Mouse (Mus musculus): ENCODE measurements around the gene Vmn1r188.
"Not testable (repeated sequence)": the region's sequence is repeated elsewhere in the genome, so short reads cannot be mapped to it uniquely, and the experiment has no call there.

The Vmn1r188 gene

DNA sequence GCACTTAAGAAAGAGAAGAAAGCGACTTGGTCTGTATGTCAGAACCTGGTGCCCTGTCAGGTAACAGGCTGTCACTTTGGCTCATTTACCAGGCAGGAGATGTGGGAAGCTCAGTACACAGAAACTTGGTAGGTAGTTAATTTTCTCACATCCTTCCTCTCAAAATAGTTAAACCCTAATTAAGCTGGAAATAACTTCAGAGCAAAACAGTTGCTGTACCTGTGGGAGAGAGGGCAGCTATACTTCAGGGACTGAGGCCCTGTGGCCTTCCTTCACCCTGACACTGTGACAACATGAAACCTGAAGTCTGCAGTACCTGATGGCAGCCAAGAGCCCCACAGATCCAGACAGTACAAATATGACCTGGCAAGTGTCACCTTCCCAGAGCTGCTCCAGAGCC lies at the start of gene Vmn1r188:
TSS of gene Vmn1r188 (plus strand) at position 301 of the 400 bp plus-strand sequence.
- not testable (repeated sequence) for DNase-seq (ENCODE audit: low read depth, low spot score)

DNA sequence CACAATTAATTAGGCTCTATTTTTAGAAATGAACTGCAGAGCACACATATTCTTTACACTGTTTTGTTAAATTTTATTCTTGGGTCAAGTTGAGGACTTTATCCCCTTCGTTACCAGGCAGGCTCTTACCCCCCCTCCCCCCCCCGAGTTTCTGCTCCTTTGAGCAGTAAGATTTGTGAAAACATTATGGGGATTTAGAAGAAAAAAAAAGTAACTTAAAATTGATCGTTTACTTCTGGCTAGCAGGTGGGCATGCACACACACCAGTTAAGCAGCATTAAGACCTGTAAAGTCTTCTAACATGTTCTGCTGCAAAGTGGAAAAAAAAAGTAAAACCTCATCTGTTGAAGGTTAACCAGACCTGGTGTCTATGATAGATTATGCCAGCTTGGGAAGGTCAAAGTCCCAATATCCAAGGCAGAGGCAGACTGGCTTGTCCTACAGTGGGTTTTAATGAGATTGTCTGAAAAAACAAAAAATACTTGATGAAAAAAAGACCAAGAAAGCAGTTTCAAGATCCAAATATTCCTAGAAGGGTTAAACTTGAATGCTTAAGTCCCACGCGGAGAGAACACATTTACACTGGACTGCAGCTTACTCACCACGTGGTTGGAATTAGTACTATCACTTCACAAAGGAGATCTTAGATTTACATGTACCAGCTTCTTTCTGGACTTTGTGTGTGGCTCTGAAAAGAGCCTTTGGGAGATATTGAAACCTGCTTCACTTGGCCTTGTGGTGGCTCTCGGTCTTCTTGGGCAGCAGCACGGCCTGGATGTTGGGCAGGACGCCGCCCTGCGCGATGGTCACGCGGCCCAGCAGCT lies 49.6 kb upstream of the Vmn1r188 start:
- no peak for DNase-seq (ENCODE audit: low read depth, low spot score)

DNA sequence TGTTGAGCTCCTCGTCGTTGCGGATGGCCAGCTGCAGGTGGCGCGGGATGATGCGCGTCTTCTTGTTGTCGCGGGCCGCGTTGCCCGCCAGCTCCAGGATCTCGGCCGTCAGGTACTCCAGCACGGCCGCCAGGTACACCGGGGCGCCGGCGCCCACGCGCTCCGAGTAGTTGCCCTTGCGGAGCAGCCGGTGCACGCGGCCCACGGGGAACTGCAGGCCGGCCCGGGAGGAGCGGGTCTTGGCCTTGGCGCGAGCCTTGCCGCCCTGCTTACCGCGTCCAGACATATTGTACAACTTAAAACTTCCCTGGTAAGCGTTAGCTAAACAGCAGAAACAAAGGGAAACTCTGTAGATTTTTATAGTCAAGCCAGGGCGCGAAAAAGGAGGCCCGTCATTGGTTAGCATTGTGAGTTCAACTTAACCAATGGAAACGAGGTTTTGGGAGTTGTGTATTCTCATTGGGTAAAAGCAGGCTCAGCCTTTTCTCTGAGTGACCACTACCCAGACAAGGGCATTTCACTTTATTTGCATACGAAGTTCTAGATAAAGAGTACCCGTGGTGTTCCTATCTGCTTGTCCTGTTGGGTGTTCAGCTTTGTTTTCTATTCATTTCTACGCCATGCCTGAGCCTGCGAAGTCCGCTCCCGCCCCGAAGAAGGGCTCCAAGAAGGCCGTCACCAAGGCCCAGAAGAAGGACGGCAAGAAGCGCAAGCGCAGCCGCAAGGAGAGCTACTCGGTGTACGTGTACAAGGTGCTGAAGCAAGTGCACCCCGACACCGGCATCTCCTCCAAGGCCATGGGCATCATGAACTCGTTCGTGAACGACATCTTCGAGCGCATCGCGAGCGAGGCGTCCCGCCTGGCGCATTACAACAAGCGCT lies 48.7 kb upstream of the Vmn1r188 start, which contains the start of the genes Hist1h2ah and Hist1h2bk:
TSS of gene Hist1h2ah (minus strand) at position 302 of the 882 bp plus-strand sequence.
TSS of gene Hist1h2bk (plus strand) at position 604 of the 882 bp plus-strand sequence.
- not testable (repeated sequence) for DNase-seq (ENCODE audit: low read depth, low spot score)

DNA sequence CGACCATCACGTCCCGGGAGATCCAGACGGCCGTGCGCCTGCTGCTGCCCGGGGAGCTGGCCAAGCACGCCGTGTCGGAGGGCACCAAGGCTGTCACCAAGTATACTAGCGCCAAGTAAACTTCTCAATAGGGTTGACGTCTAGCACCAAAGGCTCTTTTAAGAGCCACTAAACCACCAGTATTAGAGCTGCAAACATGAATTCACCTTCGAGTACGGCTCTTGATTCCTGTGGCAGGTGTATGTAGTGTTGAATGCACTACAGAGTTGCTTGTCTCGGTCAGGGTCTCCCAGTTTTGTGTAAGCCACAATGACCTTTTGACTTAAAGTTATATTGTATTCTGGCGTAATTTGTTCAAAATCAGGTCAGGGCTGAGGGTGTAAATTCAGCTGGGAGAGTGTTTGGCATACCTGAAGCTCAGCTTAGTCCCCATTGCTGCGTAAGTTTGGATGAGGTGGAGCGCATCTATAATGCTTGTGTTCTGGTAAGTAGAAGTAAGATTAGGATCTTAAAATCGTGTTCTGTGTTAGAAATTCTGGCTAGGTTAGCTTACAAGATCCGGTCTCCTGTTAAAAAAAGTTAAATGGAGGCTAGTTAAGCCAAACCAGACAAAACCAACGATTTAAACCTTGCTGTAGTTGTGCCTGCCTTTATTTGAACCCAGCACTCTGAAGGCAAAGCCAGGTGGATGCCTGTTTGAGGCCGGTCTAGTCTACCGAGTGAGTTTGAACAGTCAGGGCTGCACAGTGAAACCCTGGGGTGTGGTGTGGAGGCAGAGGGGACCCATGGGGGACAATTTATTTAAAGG lies 47.9 kb upstream of the Vmn1r188 start:
- DNase-seq (ENCODE audit: low read depth, low spot score): no peak

DNA sequence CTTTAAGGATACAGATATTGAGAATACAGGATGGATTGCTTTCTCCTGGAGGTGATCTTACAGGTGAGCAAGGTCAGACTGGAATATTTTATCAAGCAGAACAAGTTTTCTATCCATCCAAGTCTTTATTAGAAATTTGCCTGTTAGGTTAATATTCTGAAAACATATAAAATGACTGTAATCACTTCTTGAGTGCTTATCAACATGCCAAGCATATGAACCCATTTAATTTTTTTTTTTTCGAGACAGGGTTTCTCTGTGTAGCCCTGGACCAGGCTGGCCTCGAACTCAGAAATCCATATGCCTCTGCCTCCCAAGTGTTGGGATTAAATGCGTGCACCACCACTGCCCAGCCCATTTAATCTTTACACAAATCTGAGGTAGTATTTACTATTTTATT lies 47.3 kb upstream of the Vmn1r188 start:
- no peak for DNase-seq (ENCODE audit: low read depth, low spot score)

DNA sequence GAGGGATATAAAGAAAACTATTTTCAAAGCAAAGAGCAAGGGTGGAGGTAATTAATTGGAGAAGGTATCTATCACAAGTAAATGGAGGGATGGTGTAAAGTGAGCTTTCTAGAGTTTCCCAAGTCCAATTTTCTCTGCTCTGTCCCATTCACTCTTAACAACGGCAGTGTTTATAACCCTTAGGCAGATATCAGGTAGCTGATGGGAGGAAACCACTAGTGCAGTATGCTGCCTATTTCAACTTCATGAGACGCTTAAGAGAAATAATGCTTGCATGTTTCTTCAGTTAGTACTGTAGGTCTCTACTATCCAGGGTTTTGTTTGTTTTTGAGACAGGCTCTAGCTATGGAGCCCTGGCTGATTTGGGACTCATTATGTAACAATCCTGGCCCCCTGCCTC lies 46.8 kb upstream of the Vmn1r188 start:
- DNase-seq (ENCODE audit: low read depth, low spot score): no peak

DNA sequence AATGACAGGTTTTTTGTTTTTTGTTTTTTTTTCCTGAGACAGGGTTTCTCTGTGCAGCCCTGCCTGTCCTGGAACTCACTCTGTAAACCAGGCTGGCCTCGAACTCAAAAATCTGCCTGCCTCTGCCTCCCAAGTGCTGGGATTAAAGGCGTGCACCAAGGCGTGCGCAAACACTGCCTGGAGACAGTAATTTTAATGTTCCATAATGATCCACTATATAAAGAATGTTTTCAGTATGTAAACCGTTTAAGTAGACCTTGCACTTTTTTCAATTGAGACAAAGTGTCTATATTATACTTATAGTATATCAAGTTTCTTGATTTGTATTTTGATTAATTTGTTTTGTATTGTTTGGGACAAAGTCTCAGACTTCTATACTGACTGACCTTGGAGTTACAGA lies 44.9 kb upstream of the Vmn1r188 start:
- DNase-seq (ENCODE audit: low read depth, low spot score): no peak

DNA sequence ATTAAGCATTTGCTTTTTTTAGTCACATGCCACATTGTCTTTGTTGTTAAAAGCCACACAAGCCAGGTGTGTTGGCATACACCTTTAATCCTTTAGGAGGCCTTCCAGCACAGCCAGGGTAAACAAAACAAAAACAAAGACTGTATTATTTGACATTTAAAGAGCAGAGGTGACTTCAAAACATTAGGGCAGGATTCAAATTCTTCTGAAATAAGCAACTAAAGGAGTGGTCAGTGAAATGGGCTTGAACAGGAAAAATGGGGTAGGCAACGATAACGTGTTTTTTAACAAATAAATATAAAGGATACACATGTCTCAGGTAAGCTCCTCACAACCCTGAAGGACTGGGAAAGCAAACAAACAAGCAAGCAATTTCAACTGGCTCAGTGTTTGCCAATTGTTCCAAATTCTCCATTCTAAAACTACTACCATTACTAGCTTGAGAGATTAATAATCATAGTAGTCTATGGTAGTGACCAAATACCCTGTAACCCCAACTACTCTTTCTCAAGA lies 44.2 kb upstream of the Vmn1r188 start:
- no peak for DNase-seq (ENCODE audit: low read depth, low spot score)

DNA sequence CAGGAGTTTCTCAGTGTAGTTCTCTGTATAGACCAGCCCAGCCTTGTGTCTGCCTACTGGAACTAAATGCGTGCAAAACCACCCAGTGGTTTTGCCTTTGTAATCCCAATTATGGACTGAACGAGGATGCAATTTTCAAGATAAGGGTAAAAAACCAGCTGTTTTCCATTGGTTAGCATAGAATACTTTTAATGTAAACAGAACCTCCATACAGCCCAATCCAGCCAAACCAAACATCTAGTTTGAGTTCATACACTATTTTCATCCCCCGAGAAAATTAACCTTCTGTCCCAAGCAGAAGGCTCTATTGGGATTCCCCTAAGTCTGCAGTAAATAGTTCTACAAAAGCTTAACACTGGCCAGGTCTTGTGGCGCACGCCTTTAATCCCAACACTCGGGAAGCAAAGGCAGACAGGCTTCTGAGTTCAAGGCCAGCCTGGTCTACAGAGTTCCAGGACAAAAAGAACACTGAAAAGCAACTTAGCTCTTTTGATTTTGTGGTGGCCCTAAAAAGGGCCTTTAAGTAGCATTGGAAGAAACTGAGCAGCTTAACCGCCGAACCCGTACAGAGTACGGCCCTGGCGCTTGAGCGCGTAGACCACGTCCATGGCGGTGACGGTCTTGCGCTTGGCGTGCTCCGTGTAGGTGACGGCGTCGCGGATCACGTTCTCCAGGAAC lies 43.6 kb upstream of the Vmn1r188 start:
- no peak for DNase-seq (ENCODE audit: low read depth, low spot score)

DNA sequence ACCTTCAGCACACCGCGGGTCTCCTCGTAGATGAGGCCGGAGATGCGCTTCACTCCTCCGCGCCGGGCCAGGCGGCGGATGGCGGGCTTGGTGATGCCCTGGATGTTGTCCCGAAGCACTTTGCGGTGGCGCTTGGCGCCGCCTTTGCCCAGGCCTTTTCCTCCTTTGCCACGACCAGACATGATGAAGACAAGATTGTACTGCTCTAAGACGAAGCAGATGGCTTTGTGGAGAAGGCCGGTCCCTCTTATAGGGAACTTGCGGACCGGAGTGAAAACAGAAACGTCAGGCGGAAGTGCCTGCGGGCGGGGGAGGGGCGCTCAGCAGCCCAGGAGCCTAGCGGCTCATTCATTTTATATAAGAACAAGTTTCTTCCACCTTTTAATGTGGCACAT lies 43.1 kb upstream of the Vmn1r188 start, which contains the start of gene Hist1h4i:
TSS of gene Hist1h4i (minus strand) at position 221 of the 395 bp plus-strand sequence.
- DNase-seq (ENCODE audit: low read depth, low spot score): not testable (repeated sequence)

DNA sequence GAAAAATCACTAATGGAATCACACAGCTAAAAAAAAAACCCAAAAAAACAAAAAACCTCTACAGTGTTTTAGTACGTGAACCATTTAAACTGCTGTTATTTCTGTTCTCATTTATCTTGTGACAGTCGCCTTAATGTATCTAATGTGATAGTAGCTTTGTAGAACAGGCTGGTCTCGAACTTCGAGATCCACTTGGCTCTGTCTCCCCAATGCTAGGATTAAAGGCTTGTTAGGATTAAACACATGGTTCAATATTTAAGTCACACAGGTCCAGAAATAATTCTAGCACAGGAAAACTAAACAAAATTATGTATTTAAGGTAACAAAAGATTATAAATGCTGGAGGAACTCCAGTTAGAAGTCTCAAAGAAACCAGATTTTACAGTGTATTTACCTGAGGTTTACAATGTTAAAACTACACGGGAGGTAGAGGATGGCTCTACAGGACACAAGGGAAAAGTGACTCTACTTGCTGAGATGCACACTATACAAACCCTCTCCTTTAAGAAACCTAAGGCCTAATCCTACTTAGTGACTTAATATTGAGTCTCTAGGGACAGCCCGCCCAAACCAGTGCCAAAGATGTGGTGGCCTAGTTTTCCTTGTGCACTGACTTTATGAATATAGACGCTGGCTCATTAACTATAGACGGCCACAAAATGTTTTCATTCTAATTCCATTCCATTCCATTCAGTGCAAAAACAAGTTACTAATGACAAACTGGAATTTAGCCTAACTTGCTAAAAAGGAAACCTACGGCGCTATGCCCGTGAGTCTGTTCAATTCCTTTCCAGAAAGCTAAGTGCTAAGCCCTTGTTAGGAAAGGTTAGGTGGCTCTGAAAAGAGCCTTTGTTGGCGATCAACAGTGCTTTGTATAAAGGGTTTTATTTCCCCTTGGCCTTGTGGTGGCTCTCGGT lies 42.3 kb upstream of the Vmn1r188 start:
- DNase-seq (ENCODE audit: low read depth, low spot score): no peak

DNA sequence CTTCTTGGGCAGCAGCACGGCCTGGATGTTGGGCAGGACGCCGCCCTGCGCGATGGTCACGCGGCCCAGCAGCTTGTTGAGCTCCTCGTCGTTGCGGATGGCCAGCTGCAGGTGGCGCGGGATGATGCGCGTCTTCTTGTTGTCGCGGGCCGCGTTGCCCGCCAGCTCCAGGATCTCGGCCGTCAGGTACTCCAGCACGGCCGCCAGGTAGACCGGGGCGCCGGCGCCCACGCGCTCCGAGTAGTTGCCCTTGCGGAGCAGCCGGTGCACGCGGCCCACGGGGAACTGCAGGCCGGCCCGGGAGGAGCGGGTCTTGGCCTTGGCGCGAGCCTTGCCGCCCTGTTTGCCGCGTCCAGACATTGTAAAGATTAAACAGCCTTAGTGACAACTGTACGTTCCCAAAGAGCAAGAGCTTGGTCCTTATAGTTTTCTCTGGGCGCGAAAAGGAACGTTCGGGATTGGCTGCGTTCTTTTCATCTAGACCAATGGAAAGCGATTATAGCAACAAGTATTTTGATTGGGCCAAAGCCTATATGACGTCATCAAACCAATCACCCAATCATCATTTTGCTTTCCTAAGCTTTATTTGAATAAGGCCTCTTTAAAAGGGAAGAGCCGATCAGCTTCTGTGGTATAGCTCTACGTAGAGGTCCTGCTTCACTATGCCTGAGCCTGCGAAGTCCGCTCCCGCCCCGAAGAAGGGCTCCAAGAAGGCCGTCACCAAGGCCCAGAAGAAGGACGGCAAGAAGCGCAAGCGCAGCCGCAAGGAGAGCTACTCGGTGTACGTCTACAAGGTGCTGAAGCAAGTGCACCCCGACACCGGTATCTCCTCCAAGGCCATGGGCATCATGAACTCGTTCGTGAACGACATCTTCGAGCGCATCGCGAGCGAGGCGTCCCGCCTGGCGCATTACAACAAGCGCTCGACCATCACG lies 41.4 kb upstream of the Vmn1r188 start, which contains the start of the genes Hist1h2ag and Hist1h2bj:
TSS of gene Hist1h2ag (minus strand) at position 377 of the 935 bp plus-strand sequence.
TSS of gene Hist1h2bj (plus strand) at position 647 of the 935 bp plus-strand sequence.
- DNase-seq (ENCODE audit: low read depth, low spot score): not testable (repeated sequence)

DNA sequence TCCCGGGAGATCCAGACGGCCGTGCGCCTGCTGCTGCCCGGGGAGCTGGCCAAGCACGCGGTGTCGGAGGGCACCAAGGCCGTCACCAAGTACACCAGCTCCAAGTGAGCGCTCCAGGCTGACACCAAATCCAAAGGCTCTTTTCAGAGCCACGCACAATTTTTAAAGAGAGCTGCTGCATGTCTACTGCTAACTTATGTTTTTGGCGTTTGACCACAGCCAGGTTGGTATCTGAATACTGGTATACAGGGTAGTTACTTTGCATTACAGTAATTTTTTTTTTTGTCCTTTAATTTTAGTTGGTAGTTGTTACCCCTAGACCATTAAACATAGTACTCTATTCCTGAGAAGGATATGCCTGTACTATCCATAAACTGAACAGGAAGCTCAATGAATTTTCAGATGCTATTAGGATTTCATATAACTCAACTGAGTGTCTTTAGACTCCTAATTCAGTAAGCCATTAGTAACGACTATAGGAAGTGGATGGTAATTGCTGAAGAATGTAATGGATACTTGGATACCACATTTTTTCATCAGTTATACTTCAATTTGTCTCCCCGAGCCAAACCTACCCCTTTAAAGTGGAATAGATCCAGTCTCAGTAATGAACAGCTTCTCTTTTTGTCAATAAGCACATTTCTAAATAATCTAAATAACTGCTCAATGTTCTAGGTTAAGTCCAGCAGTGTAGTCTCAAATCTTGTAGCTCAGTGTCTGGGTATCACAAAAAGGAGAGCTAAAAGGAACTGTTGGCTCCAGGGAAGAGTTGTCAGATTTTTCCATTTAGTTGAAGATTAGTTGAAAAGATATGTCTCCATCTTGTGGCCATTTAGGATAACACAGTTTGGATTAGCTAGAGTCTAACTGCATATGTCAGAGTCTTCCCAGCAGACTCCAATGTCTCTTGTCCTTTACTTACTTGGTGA lies 40.5 kb upstream of the Vmn1r188 start:
- no peak for DNase-seq (ENCODE audit: low read depth, low spot score)

DNA sequence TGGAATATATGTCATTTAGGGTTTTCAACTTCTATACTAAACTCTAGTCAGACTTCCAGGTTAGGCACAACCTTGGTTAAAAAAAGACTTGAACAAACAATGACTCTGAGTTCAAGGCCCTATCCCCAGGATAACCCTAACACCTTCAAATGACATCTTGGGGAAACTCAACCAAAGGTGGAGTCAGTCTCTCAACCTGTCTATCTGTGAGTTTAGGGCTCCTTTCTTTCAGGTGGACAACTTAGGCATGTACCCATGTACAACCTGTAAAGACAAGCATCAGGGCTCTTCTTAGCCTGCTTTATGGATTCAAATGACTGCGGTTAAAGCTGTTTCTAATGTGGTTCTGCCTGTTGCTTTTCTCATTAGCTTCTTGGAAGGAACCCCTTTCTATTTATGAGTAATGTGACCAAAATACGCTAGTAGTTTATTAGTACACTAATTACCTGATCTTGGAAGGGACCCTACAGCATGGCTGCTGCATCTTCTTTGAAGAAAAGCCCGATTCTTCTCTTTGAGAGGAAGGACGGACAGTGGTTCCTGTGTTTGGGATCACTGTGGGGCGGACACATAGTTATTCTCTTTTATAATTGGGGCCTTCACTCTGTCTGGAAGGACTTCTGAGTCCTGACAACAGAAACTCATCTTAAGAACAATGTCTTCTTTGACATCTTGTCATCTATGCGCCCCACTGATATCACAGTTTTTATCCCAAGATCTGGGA lies 39.6 kb upstream of the Vmn1r188 start:
- DNase-seq (ENCODE audit: low read depth, low spot score): no peak

DNA sequence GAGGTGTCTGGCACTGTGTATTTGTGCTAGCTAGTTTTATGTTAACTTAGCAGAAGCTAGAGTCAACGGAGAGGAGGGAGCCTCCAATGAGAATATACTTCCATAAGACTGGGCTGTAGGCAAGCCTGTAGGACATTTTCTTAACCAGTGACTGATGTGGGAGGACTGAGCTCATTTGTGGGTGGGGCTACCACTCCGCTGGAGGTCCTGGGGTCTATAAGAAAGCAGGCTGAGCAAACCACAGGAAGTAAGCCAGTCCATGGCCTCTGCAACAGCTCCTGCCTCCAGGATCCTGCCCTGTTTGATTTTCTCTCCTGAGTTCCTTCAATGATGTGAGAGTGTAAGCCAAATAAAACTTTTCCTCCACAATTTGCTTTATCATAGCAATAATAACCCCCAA lies 38.9 kb upstream of the Vmn1r188 start:
- no peak for DNase-seq (ENCODE audit: low read depth, low spot score)

DNA sequence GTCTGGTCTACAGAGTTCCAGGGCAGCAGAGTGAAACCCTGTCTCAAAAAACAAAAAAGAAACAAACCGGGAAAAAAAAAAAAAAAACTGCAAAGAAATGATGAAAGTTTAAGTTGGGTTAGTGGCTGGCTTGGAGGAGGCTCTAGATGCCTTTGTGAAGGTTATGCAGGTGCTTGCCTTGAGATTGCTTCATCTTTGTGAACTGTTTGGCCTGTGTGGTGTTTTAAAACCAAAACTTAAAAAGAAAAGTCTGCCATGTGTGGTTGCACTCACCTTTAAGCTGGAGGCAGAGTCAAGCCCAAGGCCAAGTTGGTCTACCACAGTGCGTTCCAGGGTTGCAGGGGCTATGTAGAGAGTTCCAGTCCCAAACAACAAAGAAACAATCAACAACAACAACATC lies 35.2 kb upstream of the Vmn1r188 start:
- no peak for DNase-seq (ENCODE audit: low read depth, low spot score)
